Mouse (Mus musculus): Measurements from ENCODE around the gene Lysmd2. TPM values are rescaled to one million over a fixed set of nuclear protein-coding genes. Genes with fewer than 3 reads are reported as not detected.

Gene Lysmd2
- polyA plus RNA-seq (2015; fragmentation: Nextera tagmentation; extraction: Ambion mirVana) = 31.4 and 34.7 TPM in 2 replicates

DNA sequence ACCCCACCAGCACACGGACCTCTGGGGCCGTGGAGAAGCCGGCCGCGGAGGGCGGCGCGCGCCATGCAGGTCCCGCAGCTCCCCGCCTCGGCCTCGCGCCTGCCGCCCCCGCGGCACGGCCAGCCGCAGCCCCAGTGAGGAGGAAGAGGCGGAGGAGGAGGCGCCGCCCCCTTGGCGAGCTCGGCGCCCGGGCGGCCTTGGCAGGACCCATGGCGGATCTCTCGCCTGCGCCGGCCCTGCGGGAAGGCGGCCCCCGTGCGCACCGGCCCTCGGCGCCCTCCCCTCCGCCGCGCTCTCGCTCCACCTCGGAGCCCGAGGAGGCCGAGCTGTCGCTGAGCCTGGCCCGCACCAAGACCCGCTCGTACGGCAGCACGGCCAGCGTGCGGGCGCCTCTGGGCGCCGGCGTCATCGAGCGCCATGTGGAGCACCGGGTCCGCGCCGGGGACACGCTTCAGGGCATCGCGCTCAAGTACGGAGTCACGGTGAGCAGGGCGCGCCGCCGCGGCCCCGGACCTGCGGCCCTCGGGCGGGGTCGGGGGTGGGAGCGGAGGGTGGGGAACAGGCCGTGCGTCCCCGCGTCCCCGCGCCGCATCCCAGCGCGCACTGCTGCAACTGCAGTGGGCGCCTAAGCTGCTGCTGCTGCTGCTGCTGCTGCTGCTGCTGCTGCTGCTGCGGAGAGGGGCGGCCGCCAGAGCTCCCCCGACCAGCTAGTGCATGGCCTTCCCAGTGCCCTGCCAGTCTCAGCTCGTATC is at the start of gene Lysmd2:
Lysmd2 (plus strand) TSS at position 186 of the 752 bp plus-strand sequence.
- H3K4me2 ChIP-seq (ENCODE audit: low read length) = peak within 1 kb of the TSS; percentile 92
- H3K4me3 ChIP-seq (replicated peaks; ENCODE audit: low read depth, low read length) = peak within 1 kb of the TSS; percentile 83
- no peak for TF ChIP-seq CTCF (IDR thresholded peaks at IDR 0.05; ENCODE audit: low read depth)
- peak; percentile 78 for DNase-seq (ENCODE audit: low spot score)
- WGBS = under 1% methylated on average over 72 of the region's 94 CpGs
- H3K4me1 ChIP-seq (replicated peaks; ENCODE audit: insufficient read depth, low read length) = 0 out of 2 replicates have a peak, but pooled peaks cover 4% of the 10 kb centered on the region
- no peaks in the 10 kb centered on the region for H3K36me3 ChIP-seq (ENCODE audit: insufficient read depth, low read length)
- peak within 1 kb of the TSS; percentile 85 for H3K9ac ChIP-seq (ENCODE audit: low read depth, low read length)
- ATAC-seq (replicated peaks; ENCODE audit: low FRiP score, low read depth) = peak; percentile 88
- no peaks in the 10 kb centered on the region; the same call in 1 of the 2 replicates for H3K27me3 ChIP-seq (ENCODE audit: insufficient read depth, low read length)
- peak within 1 kb of the TSS; percentile 82 for H3K27ac ChIP-seq
- H3K9me3 ChIP-seq (replicated peaks; ENCODE audit: low read length) = no peaks in the 10 kb centered on the region

DNA sequence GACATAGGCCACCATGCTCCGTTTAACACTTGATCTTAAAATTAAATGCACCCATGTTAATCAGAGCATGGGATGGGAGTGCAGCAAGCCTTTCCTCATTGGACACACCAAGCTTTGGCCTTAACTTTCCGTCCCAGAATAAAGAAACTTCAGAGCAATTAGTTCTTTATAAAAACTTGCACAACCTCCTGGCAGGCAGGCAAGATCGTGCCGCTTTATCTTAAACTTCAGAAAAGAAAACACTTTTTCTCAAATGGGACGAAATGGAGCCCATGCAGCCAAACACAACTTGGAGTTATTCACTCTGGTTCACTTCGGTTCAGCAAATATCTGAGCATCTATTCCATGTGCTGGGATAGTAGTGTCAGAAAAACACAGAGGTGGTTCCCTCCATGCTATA is 46.2 kb upstream of the Lysmd2 start:
- Histone ChIP-seq H3K27me3 (ENCODE audit: insufficient read depth, low read length) (no peaks in the 10 kb centered on the region), H3K4me2 (ENCODE audit: low read length) (no peak overlapping the region), H3K27ac (no peak overlapping the region), H3K9me3 (replicated peaks; ENCODE audit: low read length) (no peaks in the 10 kb centered on the region), H3K36me3 (ENCODE audit: insufficient read depth, low read length) (no peaks in the 10 kb centered on the region), H3K4me1 (replicated peaks; ENCODE audit: insufficient read depth, low read length) (no peaks in the 10 kb centered on the region), H3K4me3 (replicated peaks; ENCODE audit: low read depth, low read length) (no peak overlapping the region), H3K9ac (ENCODE audit: low read depth, low read length) (no peak overlapping the region)
- WGBS = 80% methylated on average over 6 of the region's 6 CpGs
- no peak for TF ChIP-seq CTCF (IDR thresholded peaks at IDR 0.05; ENCODE audit: low read depth)
- no peak for DNase-seq (ENCODE audit: low spot score)
- no peak for ATAC-seq (replicated peaks; ENCODE audit: low FRiP score, low read depth)

DNA sequence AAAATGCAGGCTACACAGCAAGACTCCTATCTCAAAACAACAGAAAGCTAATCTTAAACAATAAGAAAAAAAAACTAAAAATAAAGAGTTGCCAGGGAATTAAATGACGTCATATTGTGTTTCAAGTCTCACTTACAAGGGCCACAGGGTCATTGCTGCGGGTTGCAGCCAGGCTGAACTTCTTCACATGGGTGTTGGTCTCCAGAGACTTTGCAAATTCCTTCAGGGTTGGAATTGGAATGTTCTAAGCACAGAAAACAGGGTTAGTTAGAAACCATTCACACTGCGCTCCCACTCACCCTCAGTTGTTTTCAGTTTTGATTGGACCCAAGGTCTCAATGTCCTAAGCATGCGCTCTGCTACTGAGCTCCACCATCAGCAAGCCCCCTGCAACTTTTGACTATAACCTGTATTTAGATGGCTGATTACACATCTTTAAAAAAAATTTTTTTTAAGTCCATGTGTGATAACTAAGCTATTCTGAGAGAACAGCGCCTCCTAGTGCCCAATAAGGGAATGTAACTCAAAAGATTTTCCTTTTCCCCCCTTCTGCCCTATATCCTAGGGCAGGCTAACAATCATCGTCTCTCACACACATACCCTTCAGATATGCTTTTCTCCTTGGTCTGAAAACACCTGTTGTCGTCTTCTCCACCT is 43.7 kb upstream of the Lysmd2 start:
- H3K27ac ChIP-seq = no peak overlapping the region
- DNase-seq (ENCODE audit: low spot score) = peak; percentile 81
- no peak overlapping the region; the same call in 1 of the 2 replicates for H3K4me2 ChIP-seq (ENCODE audit: low read length)
- 40% methylated on average over 7 of the region's 7 CpGs for WGBS
- no peaks in the 10 kb centered on the region for H3K27me3 ChIP-seq (ENCODE audit: insufficient read depth, low read length)
- ATAC-seq (replicated peaks; ENCODE audit: low FRiP score, low read depth) = peak; percentile 5; the same call in 1 of the 2 replicates
- H3K9me3 ChIP-seq (replicated peaks; ENCODE audit: low read length) = no peaks in the 10 kb centered on the region
- TF ChIP-seq CTCF (IDR thresholded peaks at IDR 0.05; ENCODE audit: low read depth) = peak; percentile 77
- H3K36me3 ChIP-seq (ENCODE audit: insufficient read depth, low read length) = no peaks in the 10 kb centered on the region
- H3K4me1 ChIP-seq (replicated peaks; ENCODE audit: insufficient read depth, low read length) = no peaks in the 10 kb centered on the region
- H3K9ac ChIP-seq (ENCODE audit: low read depth, low read length) = no peak overlapping the region
- no peak overlapping the region for H3K4me3 ChIP-seq (replicated peaks; ENCODE audit: low read depth, low read length)

DNA sequence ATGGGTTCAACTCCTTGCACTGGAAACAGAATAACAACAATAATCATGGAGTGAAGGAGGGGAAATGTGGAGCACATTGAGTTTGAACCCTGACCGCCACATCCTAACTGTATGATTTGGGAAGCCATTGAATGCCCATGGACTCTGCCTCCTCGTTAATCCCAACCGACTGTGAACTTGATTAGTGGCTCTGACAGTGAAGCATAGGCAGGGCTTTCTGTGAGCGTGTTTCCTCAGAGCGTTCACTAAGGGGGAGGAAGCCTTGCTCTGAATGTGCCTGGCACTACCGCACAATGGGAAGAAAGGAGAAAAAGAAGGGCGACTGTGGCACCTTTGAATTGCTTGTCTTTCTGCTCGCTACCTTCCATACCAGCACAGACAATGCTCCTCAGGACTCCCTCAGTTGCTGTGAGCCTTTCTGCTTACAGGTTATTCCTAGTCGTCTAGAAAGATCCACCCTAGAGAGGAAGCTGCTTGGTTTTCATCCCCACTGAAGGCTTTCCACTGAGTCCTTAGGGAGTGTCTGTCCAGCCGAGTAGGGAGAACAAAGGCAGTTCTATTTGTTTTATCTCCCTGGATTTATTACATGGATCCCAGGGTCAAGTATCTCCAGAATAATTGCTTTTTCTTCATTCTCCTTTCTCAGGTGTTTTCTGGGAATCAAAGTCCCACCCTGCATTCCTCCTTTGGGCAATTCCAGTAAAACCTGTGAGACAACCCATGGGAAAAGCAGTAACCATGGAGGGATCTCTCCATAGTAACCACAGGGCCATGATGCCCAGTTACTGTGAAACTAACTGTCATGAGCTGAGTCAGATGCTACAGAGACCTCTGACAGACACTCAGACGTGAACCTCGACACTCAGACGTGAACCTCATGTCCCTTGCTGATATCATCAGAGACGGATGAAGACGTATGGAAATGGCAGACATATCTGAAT is 35.4 kb upstream of the Lysmd2 start:
- 62% methylated on average over 15 of the region's 15 CpGs for WGBS
- Histone ChIP-seq H3K27me3 (ENCODE audit: insufficient read depth, low read length) (no peaks in the 10 kb centered on the region), H3K4me3 (replicated peaks; ENCODE audit: low read depth, low read length) (no peak overlapping the region), H3K36me3 (ENCODE audit: insufficient read depth, low read length) (0 out of 2 replicates have a peak, but pooled peaks cover 2% of the 10 kb centered on the region), H3K9me3 (replicated peaks; ENCODE audit: low read length) (no peaks in the 10 kb centered on the region), H3K4me1 (replicated peaks; ENCODE audit: insufficient read depth, low read length) (no peaks in the 10 kb centered on the region), H3K4me2 (ENCODE audit: low read length) (no peak overlapping the region), H3K9ac (ENCODE audit: low read depth, low read length) (no peak overlapping the region), H3K27ac (no peak overlapping the region)
- ATAC-seq (replicated peaks; ENCODE audit: low FRiP score, low read depth) = no peak
- DNase-seq (ENCODE audit: low spot score) = no peak
- TF ChIP-seq CTCF (IDR thresholded peaks at IDR 0.05; ENCODE audit: low read depth) = no peak

DNA sequence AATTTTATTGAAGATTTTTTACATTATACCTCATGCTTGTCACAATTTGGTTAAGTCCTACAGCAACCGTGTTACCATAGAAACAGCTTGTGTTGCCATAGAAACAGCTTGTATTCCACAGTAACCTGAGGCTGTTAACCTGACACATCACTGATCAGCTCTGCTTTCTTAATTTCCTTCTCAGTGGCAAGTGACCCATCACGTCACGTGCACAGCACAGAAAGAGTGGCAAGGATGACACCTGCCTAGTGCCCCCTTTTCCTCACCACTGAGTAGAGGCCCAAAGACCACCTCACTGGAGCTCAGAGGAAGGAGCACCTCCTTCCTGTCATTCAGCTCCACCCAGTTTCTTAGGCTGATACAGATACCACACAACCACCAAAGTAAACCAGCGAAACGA is 32.1 kb upstream of the Lysmd2 start:
- H3K4me2 ChIP-seq (ENCODE audit: low read length) = no peak overlapping the region
- H3K4me1 ChIP-seq (replicated peaks; ENCODE audit: insufficient read depth, low read length) = no peaks in the 10 kb centered on the region
- no peaks in the 10 kb centered on the region for H3K27me3 ChIP-seq (ENCODE audit: insufficient read depth, low read length)
- WGBS = 52% methylated on average over 5 of the region's 5 CpGs
- ATAC-seq (replicated peaks; ENCODE audit: low FRiP score, low read depth) = peak; percentile 36; the same call in 1 of the 2 replicates
- no peak overlapping the region for H3K27ac ChIP-seq
- H3K36me3 ChIP-seq (ENCODE audit: insufficient read depth, low read length) = 0 out of 2 replicates have a peak, but pooled peaks cover 2% of the 10 kb centered on the region
- no peak overlapping the region for H3K4me3 ChIP-seq (replicated peaks; ENCODE audit: low read depth, low read length)
- no peak overlapping the region for H3K9ac ChIP-seq (ENCODE audit: low read depth, low read length)
- DNase-seq (ENCODE audit: low spot score) = no peak
- H3K9me3 ChIP-seq (replicated peaks; ENCODE audit: low read length) = no peaks in the 10 kb centered on the region
- no peak for TF ChIP-seq CTCF (IDR thresholded peaks at IDR 0.05; ENCODE audit: low read depth)

DNA sequence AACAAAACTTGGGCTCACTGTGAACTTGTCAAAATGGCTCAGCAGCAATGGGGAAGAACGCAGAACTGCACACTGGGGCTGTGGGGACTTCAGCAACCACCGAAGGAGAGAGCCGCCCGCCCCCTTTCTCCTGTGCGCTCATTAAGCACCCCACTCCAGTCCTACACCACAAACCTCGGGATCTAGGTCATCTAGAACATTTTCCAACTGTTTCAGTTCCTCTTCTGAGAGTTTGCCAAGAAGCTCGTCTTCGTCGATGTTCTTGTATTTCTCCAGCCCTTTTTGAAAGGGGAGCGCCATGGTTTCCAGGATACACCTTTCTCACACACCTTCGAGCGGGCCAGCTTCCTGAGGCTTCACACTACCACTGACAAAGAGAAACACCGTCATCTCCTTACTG is 28.5 kb upstream of the Lysmd2 start:
- H3K4me2 ChIP-seq (ENCODE audit: low read length) = no peak overlapping the region
- H3K4me1 ChIP-seq (replicated peaks; ENCODE audit: insufficient read depth, low read length) = no peaks in the 10 kb centered on the region
- WGBS = 83% methylated on average over 13 of the region's 13 CpGs
- H3K27me3 ChIP-seq (ENCODE audit: insufficient read depth, low read length) = no peaks in the 10 kb centered on the region
- H3K36me3 ChIP-seq (ENCODE audit: insufficient read depth, low read length) = 0 out of 2 replicates have a peak, but pooled peaks cover 1% of the 10 kb centered on the region
- no peak for TF ChIP-seq CTCF (IDR thresholded peaks at IDR 0.05; ENCODE audit: low read depth)
- no peak overlapping the region for H3K4me3 ChIP-seq (replicated peaks; ENCODE audit: low read depth, low read length)
- DNase-seq (ENCODE audit: low spot score) (no peak), ATAC-seq (replicated peaks; ENCODE audit: low FRiP score, low read depth) (no peak)
- no peaks in the 10 kb centered on the region for H3K9me3 ChIP-seq (replicated peaks; ENCODE audit: low read length)
- H3K27ac ChIP-seq = no peak overlapping the region
- no peak overlapping the region for H3K9ac ChIP-seq (ENCODE audit: low read depth, low read length)
